Mouse (Mus musculus): ENCODE measurements around the gene Anks1b. TPM values are rescaled to one million over a fixed set of nuclear protein-coding genes. Genes with fewer than 3 reads are reported as not detected.

Anks1b gene
- polyA plus RNA-seq, 1 experiment = 1.3 TPM

DNA sequence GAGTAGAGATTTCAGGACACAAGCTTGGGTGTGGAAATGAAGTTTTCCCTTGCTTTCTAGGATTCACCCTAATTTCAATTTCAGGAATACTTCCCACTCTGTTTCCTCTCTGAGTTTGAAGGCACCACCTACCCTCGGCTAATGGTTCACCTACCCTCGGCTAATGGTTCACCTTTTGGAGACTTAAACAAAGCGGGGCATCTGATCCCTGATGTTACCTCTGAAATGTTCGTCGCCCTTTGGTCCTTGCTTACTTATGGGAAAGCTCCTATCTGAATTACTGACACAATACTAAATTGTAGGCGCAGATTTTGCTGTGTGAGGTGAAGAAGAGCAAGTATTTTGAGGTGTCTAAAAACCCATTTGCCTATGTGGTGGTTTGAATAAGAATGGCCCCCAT, 22.4 kb upstream of the Anks1b start:
- Histone ChIP-seq H3K27ac (ENCODE audit: insufficient read depth, low read depth, low read length) (no peak overlapping the region), H3K4me3 (ENCODE audit: insufficient read depth, low read depth, low read length) (no peak overlapping the region), H3K4me1 (ENCODE audit: control insufficient read depth, insufficient read depth, low read length) (no peaks in the 10 kb centered on the region), H3K36me3 (ENCODE audit: control insufficient read depth, insufficient read depth, low read length) (no peaks in the 10 kb centered on the region), H3K27me3 (replicated peaks; ENCODE audit: control insufficient read depth, insufficient read depth, low read length) (no peaks in the 10 kb centered on the region)
- DNase-seq = peak; percentile 66
- 62% methylated on average over 6 of the region's 6 CpGs for WGBS
- TF ChIP-seq CTCF (conservative IDR thresholded peaks at IDR 0.05; ENCODE audit: insufficient read depth, insufficient read length, low read depth, low read length) = no peak

- H3K36me3 ChIP-seq (ENCODE audit: control insufficient read depth, insufficient read depth, low read length) = no peaks in the 10 kb centered on the region
- no peak overlapping the region for H3K27ac ChIP-seq (ENCODE audit: insufficient read depth, low read depth, low read length)
- H3K4me3 ChIP-seq (ENCODE audit: insufficient read depth, low read depth, low read length) = no peak overlapping the region
- no peaks in the 10 kb centered on the region for H3K27me3 ChIP-seq (replicated peaks; ENCODE audit: control insufficient read depth, insufficient read depth, low read length)
- TF ChIP-seq CTCF (conservative IDR thresholded peaks at IDR 0.05; ENCODE audit: insufficient read depth, insufficient read length, low read depth, low read length) = no peak
- TF ChIP-seq POLR2A (IDR thresholded peaks at IDR 0.05; ENCODE audit: low read depth, low read length) = no peak
- 76% methylated on average over 5 of the region's 5 CpGs for WGBS
- no peaks in the 10 kb centered on the region for H3K4me1 ChIP-seq (ENCODE audit: control insufficient read depth, insufficient read depth, low read length)
- DNase-seq = no peak
These were observed 17.9 kb upstream of the Anks1b start for GRCm38 (mm10) chr10:89855251-89855875.

DNA sequence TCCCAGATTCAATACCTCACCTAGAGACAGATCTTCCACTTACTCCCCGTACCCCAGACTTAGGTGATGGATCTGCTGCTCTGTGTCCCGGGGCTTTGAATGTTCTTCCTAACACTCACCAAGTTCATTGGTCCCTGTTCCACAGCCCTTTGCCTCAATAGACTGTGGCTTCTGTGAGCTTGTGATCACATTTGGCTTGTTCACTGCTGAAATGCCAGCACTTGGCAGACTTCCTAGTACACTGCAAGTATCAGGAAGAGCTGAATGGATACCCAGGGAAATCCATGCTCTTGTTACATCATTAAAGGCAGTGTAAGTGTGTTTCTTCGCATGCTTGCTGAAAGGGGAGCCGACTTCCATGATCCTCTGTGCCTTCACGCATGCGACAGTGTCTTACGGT, 17.0 kb upstream of the Anks1b start:
- no peak overlapping the region for H3K4me3 ChIP-seq (ENCODE audit: insufficient read depth, low read depth, low read length)
- 92% methylated on average over 7 of the region's 7 CpGs for WGBS
- TF ChIP-seq CTCF (conservative IDR thresholded peaks at IDR 0.05; ENCODE audit: insufficient read depth, insufficient read length, low read depth, low read length) (no peak), POLR2A (IDR thresholded peaks at IDR 0.05; ENCODE audit: low read depth, low read length) (no peak)
- no peak overlapping the region for H3K27ac ChIP-seq (ENCODE audit: insufficient read depth, low read depth, low read length)
- H3K4me1 ChIP-seq (ENCODE audit: control insufficient read depth, insufficient read depth, low read length) = no peaks in the 10 kb centered on the region
- no peaks in the 10 kb centered on the region for H3K36me3 ChIP-seq (ENCODE audit: control insufficient read depth, insufficient read depth, low read length)
- no peaks in the 10 kb centered on the region for H3K27me3 ChIP-seq (replicated peaks; ENCODE audit: control insufficient read depth, insufficient read depth, low read length)
- no peak for DNase-seq

DNA sequence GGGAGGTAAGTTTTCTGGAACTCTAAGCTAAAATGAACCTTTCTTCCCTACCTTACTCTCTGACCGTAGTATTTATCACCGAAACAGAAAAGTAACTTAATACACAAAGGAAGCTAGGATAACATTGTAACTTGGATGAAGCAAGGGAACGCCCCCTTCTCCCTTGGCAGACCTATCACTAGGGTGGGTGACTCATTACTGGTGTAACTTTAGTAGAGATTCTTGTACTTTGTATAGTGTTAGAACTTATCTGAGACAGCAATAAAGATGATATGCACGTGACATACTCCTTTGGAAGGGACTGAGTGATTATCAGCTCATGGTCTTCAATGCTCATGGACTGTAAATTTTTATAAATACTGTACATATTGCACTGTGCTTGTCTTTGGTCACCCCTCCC, 5.1 kb upstream of the Anks1b start:
- Histone ChIP-seq H3K27me3 (replicated peaks; ENCODE audit: control insufficient read depth, insufficient read depth, low read length) (no peaks in the 10 kb centered on the region; the same call in 1 of the 2 replicates), H3K36me3 (ENCODE audit: control insufficient read depth, insufficient read depth, low read length) (no peaks in the 10 kb centered on the region), H3K4me1 (ENCODE audit: control insufficient read depth, insufficient read depth, low read length) (no peaks in the 10 kb centered on the region), H3K4me3 (ENCODE audit: insufficient read depth, low read depth, low read length) (no peak overlapping the region), H3K27ac (ENCODE audit: insufficient read depth, low read depth, low read length) (no peak overlapping the region)
- no peak for TF ChIP-seq POLR2A (IDR thresholded peaks at IDR 0.05; ENCODE audit: low read depth, low read length)
- TF ChIP-seq CTCF (conservative IDR thresholded peaks at IDR 0.05; ENCODE audit: insufficient read depth, insufficient read length, low read depth, low read length) = no peak
- DNase-seq = no peak
- 66% methylated on average over 4 of the region's 4 CpGs for WGBS

DNA sequence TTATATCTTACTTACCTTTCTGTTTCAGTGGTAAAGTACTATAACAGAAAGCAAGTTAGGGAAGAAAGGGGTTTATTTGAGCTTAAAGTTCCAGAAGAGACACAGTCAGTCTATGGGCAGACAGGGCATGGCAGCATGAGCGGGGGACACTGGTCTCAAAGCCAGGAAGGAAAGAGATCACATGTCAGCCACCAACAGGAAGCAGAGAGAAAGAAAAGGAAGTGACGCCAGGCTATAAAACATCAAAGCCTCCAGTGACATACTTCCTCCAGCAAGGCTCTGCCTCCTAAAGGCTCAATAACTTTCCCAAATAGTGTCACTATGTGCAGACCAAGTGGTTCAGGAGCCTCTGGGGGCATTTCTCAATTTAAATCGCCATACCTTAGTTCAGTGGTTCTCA, 4.5 kb upstream of the Anks1b start:
- no peak for TF ChIP-seq POLR2A (IDR thresholded peaks at IDR 0.05; ENCODE audit: low read depth, low read length)
- no peak for TF ChIP-seq CTCF (conservative IDR thresholded peaks at IDR 0.05; ENCODE audit: insufficient read depth, insufficient read length, low read depth, low read length)
- WGBS = 70% methylated on average over 3 of the region's 3 CpGs
- no peak for DNase-seq
- no peaks in the 10 kb centered on the region for H3K36me3 ChIP-seq (ENCODE audit: control insufficient read depth, insufficient read depth, low read length)
- H3K4me3 ChIP-seq (ENCODE audit: insufficient read depth, low read depth, low read length) = no peak overlapping the region
- H3K27ac ChIP-seq (ENCODE audit: insufficient read depth, low read depth, low read length) = no peak overlapping the region
- H3K4me1 ChIP-seq (ENCODE audit: control insufficient read depth, insufficient read depth, low read length) = no peaks in the 10 kb centered on the region
- H3K27me3 ChIP-seq (replicated peaks; ENCODE audit: control insufficient read depth, insufficient read depth, low read length) = no peaks in the 10 kb centered on the region; the same call in 1 of the 2 replicates

DNA sequence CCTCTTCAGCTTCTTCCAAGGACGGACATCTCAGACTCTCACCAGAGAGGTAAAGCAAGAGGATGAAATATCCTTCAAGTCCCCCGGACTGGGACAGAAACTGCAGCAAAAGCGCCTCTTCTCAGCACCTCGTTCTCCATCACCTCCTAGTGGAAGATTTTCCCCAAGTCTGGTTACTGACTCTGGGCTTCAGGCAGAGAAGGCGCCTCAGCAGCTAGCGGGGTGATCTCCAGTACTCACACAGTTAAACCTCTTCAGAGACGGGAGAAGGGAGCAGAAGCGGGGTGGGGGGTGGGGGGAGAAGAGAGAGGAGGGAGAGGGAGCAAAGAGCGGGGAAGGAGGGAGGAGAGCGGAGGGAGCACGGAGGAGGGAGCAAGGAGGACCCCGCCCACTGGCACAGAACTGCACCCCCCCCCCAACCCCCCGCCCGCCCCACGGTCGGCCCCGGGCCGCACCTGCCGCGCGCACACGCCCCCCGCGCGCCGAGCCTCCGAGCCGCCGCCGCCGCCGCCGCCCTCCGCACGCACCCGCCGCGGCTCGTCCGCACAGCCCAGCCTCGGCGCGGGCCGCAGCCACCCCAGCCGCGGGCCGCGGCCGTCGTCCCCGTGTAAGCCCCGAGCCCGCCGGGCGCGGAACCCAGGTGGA, 686 bp upstream of the Anks1b start:
- Histone ChIP-seq H3K4me1 (ENCODE audit: control insufficient read depth, insufficient read depth, low read length) (no peaks in the 10 kb centered on the region), H3K27ac (ENCODE audit: insufficient read depth, low read depth, low read length) (no peak overlapping the region), H3K4me3 (ENCODE audit: insufficient read depth, low read depth, low read length) (peak overlapping the region; percentile 48), H3K27me3 (replicated peaks; ENCODE audit: control insufficient read depth, insufficient read depth, low read length) (no peaks in the 10 kb centered on the region; the same call in 1 of the 2 replicates), H3K36me3 (ENCODE audit: control insufficient read depth, insufficient read depth, low read length) (no peaks in the 10 kb centered on the region)
- WGBS = 1% methylated on average over 49 of the region's 56 CpGs
- no peak for DNase-seq
- TF ChIP-seq CTCF (conservative IDR thresholded peaks at IDR 0.05; ENCODE audit: insufficient read depth, insufficient read length, low read depth, low read length) = no peak; the same call in 1 of the 2 replicates
- TF ChIP-seq POLR2A (IDR thresholded peaks at IDR 0.05; ENCODE audit: low read depth, low read length) = no peak

- no peaks in the 10 kb centered on the region for H3K4me1 ChIP-seq (ENCODE audit: control insufficient read depth, insufficient read depth, low read length)
- no peaks in the 10 kb centered on the region for H3K36me3 ChIP-seq (ENCODE audit: control insufficient read depth, insufficient read depth, low read length)
- TF ChIP-seq CTCF (conservative IDR thresholded peaks at IDR 0.05; ENCODE audit: insufficient read depth, insufficient read length, low read depth, low read length) (no peak), POLR2A (IDR thresholded peaks at IDR 0.05; ENCODE audit: low read depth, low read length) (no peak)
- WGBS = 16% methylated on average over 8 of the region's 8 CpGs
- H3K27me3 ChIP-seq (replicated peaks; ENCODE audit: control insufficient read depth, insufficient read depth, low read length) = no peaks in the 10 kb centered on the region; the same call in 1 of the 2 replicates
- H3K27ac ChIP-seq (ENCODE audit: insufficient read depth, low read depth, low read length) = no peak overlapping the region
- peak overlapping the region; percentile 49 for H3K4me3 ChIP-seq (ENCODE audit: insufficient read depth, low read depth, low read length)
- no peak for DNase-seq
These were observed 727 bp downstream of the Anks1b start for GRCm38 (mm10) chr10:89874036-89874435.

All from kidney, adult 2 months (tissue).